Mouse (Mus musculus) heart, postnatal 0 days (tissue): Measurements from ENCODE around the gene Dpysl4. TPM values are rescaled to one million over a fixed set of nuclear protein-coding genes. Genes with fewer than 3 reads are reported as not detected.

ENCODE experiments used
- ATAC-seq: fragments of 200-750 bp; cut with Nextera tagmentation; 2 replicates; pipeline ENCODE4 v1.8.0; 2017; ENCODE audit warnings: low read depth, moderate number of reproducible peaks, moderate library complexity; ENCODE audit not compliant: insufficient read depth
- DNase-seq: peaks from one replicate; pipeline ENCODE4 v3.0.0-alpha.2; 2016; ENCODE audit warnings: low spot score
- H3K27ac ChIP-seq: fragments of 300-500 bp; sonication (generic); 2 replicates; pipeline ENCODE4 v1.5.1; 2014; ENCODE audit warnings: low read depth, mild to moderate bottlenecking
- H3K27me3 ChIP-seq: fragments of 300-500 bp; sonication (generic); 2 replicates; pipeline ENCODE4 v1.6.1; 2014; ENCODE audit warnings: low read length, mixed read lengths; ENCODE audit not compliant: control insufficient read depth, insufficient read depth
- H3K36me3 ChIP-seq: fragments of 300-500 bp; sonication (generic); replicated peaks from 2 replicates; pipeline ENCODE4 v1.6.1; 2014; ENCODE audit warnings: low read length, mixed read lengths; ENCODE audit not compliant: control insufficient read depth, insufficient read depth
- H3K4me1 ChIP-seq: fragments of 300-500 bp; sonication (generic); 2 replicates; pipeline ENCODE4 v1.6.1; 2014; ENCODE audit warnings: antibody characterized with exemption; ENCODE audit not compliant: control insufficient read depth, insufficient read depth
- H3K4me2 ChIP-seq: fragments of 300-500 bp; sonication (generic); 2 replicates; pipeline ENCODE4 v1.6.1; 2014; ENCODE audit warnings: low read depth, mild to moderate bottlenecking, low read length, moderate library complexity
- H3K4me3 ChIP-seq: fragments of 300-500 bp; sonication (generic); 2 replicates; pipeline ENCODE4 v1.5.1; 2014; ENCODE audit warnings: low read depth, low read length
- H3K9ac ChIP-seq: fragments of 300-500 bp; sonication (generic); replicated peaks from 2 replicates; pipeline ENCODE4 v1.6.1; 2014; ENCODE audit warnings: low read depth, low read length, mixed read lengths
- H3K9me3 ChIP-seq: fragments of 300-500 bp; sonication (generic); replicated peaks from 2 replicates; pipeline ENCODE4 v1.6.1; 2016; ENCODE audit warnings: low read length; ENCODE audit not compliant: control insufficient read depth
- CTCF ChIP-seq: IDR thresholded peaks from 2 replicates; pipeline ENCODE4 v1.5.1; 2016; ENCODE audit warnings: antibody characterized with exemption, control low read depth, low read depth
- EP300 ChIP-seq: IDR thresholded peaks from 2 replicates; pipeline ENCODE4 v1.6.1; 2016; ENCODE audit warnings: antibody characterized with exemption, low read depth
- WGBS: fragments of 180-500 bp; shearing (Covaris S2); extraction: QIAGEN DNeasy Blood & Tissue Kit; methylation state at CpG from one replicate; pipeline ENCODE4 v1.1.7; 2014; 5-methylcytosine and 5-hydroxymethylcytosine counted together
- polyA plus RNA-seq: library from polyadenylated mRNA; unstranded; fragments of >200 nt; fragmentation: Nextera tagmentation; extraction: Ambion mirVana; gene quantifications from 2 replicates; pipeline ENCODE4 v1.2.1, GENCODE M21; 2015
- total RNA-seq: library from RNA; depleted of rRNA; stranded (reverse); fragments of >200 nt; gene quantifications from 2 replicates; pipeline ENCODE4 v1.2.3, GENCODE M21; 2014; ENCODE audit warnings: low replicate concordance; rRNA removed

The Dpysl4 gene
- 0.11 and 4.1 TPM in 2 replicates for total RNA-seq
- polyA plus RNA-seq = 0.75 and 1.3 TPM in 2 replicates

DNA sequence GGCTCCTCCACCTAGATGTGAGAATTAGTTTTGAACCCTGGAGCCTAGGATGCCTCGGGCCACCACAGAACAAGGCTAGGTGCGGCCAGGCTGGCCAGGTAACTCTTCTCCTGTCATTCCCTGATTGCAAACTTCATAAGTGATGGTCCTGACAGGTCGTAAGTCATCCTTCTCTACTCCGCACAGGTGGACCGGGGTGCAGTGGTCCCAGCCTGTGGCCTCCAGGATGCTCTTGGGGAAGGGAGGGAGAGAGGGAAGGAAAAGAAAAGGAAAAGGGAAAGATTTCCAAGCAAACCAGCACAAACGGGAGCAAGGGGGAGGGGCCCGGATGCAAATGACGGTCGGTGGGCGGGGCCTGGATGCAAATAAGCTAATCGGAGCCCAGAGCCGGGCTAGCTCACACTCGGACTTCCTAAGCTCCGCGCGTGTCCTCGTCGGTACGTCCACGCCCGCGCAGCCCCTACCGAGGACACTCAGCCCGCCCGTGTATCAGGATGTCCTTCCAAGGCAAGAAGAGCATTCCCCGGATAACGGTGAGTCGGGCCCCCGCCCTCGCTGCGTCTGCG lies at the start of gene Dpysl4:
Gene Dpysl4, plus strand, starts transcription at position 373 of the 566 bp plus-strand sequence.
- no peak for DNase-seq
- Histone ChIP-seq H3K4me1 (no peaks in the 10 kb centered on the region), H3K9me3 (no peaks in the 10 kb centered on the region), H3K9ac (no peak within 1 kb of the TSS), H3K27me3 (peaks cover 61% of the 10 kb centered on the region), H3K36me3 (no peaks in the 10 kb centered on the region), H3K27ac (no peak within 1 kb of the TSS), H3K4me2 (peak within 1 kb of the TSS; percentile 68), H3K4me3 (peak within 1 kb of the TSS; percentile 49)
- TF ChIP-seq EP300 (no peak), CTCF (no peak)
- 8% methylated on average over 32 of the region's 32 CpGs for WGBS
- ATAC-seq = peak; percentile 53; the same call in 1 of the 2 replicates

GRCm38 (mm10) chr7:139063406-139063805 lies 22.4 kb upstream of the Dpysl4 start:
- DNase-seq (no peak), ATAC-seq (no peak)
- Histone ChIP-seq H3K9ac (no peak overlapping the region), H3K27me3 (no peaks in the 10 kb centered on the region), H3K36me3 (no peaks in the 10 kb centered on the region), H3K4me3 (no peak overlapping the region), H3K27ac (no peak overlapping the region), H3K9me3 (no peaks in the 10 kb centered on the region), H3K4me1 (no peaks in the 10 kb centered on the region), H3K4me2 (no peak overlapping the region)
- TF ChIP-seq EP300 (no peak), CTCF (peak; percentile 15; the same call in 1 of the 2 replicates)
- WGBS = 50% methylated on average over 4 of the region's 4 CpGs

DNA sequence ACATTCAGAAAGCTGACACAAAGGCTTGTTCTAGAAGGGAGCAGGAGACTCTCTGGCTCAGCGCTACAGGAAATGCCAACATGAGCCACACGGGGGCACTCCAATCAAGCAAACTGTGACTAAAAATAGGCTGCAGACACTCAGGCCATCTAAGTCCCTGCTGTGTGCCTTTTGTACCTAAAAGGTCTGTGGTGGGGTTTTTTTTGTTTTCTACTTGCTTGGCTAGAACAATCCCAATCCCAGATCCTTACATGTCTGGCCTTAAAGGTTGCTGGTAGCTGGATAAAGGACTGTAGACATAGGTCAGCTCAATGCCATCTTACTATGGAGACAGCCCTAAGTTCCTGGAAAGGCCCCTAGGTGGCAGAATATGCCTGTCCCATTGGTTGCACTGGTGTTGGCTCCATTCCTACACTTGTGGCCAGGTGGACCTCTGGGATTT lies 17.6 kb upstream of the Dpysl4 start:
- Histone ChIP-seq H3K27me3 (no peaks in the 10 kb centered on the region), H3K4me1 (no peaks in the 10 kb centered on the region), H3K4me3 (no peak overlapping the region), H3K4me2 (no peak overlapping the region), H3K27ac (no peak overlapping the region), H3K9me3 (no peaks in the 10 kb centered on the region), H3K9ac (no peak overlapping the region), H3K36me3 (no peaks in the 10 kb centered on the region)
- DNase-seq (peak; percentile 60), ATAC-seq (peak; percentile 75)
- WGBS = 0% methylated on average over 2 of the region's 2 CpGs
- TF ChIP-seq CTCF (peak; percentile 62), EP300 (no peak)

DNA sequence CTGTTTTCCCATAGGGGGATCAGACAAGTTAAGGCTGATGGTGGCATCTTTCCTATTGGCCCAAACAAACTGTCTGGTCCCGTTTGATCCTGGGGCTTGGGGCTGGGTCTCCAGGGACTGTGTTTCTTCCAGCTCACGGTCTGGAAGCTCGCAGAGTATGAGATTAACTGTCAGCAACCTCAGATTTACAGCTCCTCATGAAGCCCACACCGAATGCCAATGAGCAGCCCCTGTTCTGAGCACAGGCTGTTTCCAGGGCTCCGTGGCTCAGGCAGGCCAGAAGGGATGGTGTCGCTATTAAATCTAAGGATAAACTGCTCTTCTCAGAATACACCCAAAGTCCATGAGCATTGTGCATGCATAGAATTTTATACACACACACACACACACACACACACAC lies 11.6 kb upstream of the Dpysl4 start:
- Histone ChIP-seq H3K4me3 (no peak overlapping the region), H3K9ac (no peak overlapping the region), H3K27ac (no peak overlapping the region), H3K4me1 (no peaks in the 10 kb centered on the region), H3K27me3 (no peaks in the 10 kb centered on the region), H3K4me2 (no peak overlapping the region), H3K36me3 (no peaks in the 10 kb centered on the region), H3K9me3 (no peaks in the 10 kb centered on the region)
- TF ChIP-seq EP300 = no peak
- no peak for TF ChIP-seq CTCF
- WGBS = 26% methylated on average over 6 of the region's 6 CpGs
- ATAC-seq (no peak), DNase-seq (no peak)

GRCm38 (mm10) chr7:139075054-139075794 lies 10.6 kb upstream of the Dpysl4 start:
- Histone ChIP-seq H3K27ac (no peak overlapping the region), H3K9ac (no peak overlapping the region), H3K4me2 (no peak overlapping the region), H3K4me3 (no peak overlapping the region), H3K9me3 (no peaks in the 10 kb centered on the region), H3K27me3 (no peaks in the 10 kb centered on the region), H3K36me3 (no peaks in the 10 kb centered on the region), H3K4me1 (no peaks in the 10 kb centered on the region)
- no peak for TF ChIP-seq CTCF
- no peak for TF ChIP-seq EP300
- no peak for DNase-seq
- 68% methylated on average over 14 of the region's 14 CpGs for WGBS
- no peak for ATAC-seq

DNA sequence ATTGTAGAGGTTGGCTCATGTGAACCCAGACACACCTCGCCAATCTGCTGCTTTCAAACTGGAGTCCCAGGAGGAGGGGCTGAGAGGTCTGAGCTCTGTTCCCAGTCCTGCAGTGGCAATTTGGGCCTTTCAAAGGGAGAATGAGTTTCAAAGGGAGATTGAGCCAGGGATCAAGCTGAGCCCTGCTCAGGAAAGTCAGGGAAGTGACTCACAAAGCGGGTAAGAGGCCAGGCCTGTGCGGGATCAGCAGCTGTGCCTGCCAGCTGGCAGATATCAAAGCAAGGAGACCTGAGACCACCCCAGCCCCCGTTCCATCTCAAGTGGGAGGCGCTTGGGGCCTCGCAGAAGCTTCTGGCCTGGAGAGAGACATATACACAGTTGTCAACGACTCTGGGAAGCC lies 8.5 kb upstream of the Dpysl4 start:
- Histone ChIP-seq H3K27ac (no peak overlapping the region), H3K4me2 (no peak overlapping the region), H3K36me3 (no peaks in the 10 kb centered on the region), H3K27me3 (0 out of 2 replicates have a peak, but pooled peaks cover 2% of the 10 kb centered on the region), H3K4me3 (no peak overlapping the region), H3K9me3 (no peaks in the 10 kb centered on the region), H3K9ac (no peak overlapping the region), H3K4me1 (no peaks in the 10 kb centered on the region)
- TF ChIP-seq CTCF (no peak), EP300 (no peak)
- ATAC-seq = no peak
- DNase-seq = no peak
- WGBS = 22% methylated on average over 7 of the region's 7 CpGs
